Mouse (Mus musculus): ENCODE results near the gene Pdlim4.

- TF ChIP-seq POLR2A (IDR thresholded peaks at IDR 0.05; ENCODE audit: borderline replicate concordance, low read depth, low read length) = no peak
- TF ChIP-seq CTCF (IDR thresholded peaks at IDR 0.05; ENCODE audit: low read depth, low read length) = no peak
These were observed 11.4 kb downstream of the Pdlim4 start for GRCm38 (mm10) chr11:54057428-54057827.

All from bone marrow macrophage, adult 2 months (primary cell).